Mouse (Mus musculus) spleen, adult 12 weeks (tissue): ENCODE data around the gene Lrrc7.

Source experiments
- DNase-seq: peaks from one replicate; pipeline ENCODE4 v3.0.0; 2022; ENCODE audit warnings: low spot score

Lrrc7 gene

GRCm38 (mm10) chr3:158365801-158366200 lies 196.2 kb downstream of the Lrrc7 start:
- no peak for DNase-seq

DNA sequence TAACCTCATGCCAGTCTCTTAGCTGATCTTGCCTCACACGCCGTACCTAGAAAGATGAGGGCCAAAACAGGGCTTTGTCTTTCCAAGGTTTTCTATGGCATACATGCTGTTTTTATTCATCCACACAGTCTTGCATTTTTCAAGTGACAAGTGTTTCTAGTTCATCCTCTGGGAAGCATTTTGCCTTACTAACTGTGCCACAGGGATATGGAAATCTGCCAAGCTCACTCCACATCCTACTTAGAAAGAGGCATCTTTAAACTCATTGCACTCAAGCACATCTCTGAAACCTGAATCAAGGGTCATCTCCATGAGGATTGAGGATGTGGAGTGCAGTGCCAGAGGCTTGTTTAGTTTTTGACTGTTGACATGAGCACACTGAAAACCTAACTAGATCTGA lies 199.9 kb downstream of the Lrrc7 start:
- no peak for DNase-seq

DNA sequence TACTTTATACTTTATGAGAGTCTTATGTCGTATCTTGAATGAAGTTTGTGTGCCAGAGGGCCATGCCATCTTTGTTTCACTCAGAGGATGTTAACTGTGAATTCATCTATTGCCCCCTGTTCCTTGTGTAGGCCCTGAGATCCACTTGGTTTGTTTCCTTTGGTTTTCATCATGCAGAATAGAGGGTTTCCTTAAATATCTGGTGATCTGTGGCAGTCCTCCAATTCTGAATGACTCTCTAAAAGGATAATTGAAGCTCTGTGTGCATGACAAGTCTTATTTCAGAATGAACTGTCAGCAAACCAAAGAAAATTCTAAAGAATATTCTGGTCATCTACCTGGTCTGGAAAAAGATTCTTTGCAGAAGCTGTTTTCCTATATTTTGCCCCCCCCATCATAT lies 205.3 kb downstream of the Lrrc7 start:
- no peak for DNase-seq

DNA sequence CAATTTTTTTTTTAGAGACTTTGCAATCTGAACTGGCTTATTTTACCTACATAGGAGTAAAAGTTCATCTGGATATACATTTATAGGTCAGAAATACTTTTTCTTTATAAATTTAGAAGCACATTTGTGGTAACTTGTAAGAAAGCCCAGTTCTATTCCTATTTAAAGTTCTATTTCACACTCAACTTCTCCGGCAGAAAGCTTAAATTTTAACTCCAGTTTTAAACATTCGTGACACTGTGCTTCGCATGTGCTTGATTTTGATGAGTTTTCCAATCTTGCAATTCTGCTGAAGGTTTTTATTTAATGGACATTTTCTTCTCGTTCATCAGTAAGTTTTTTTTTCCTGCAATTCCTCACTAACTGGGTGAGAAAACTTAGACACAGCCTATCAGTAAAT lies 205.8 kb downstream of the Lrrc7 start:
- DNase-seq, result no peak

DNA sequence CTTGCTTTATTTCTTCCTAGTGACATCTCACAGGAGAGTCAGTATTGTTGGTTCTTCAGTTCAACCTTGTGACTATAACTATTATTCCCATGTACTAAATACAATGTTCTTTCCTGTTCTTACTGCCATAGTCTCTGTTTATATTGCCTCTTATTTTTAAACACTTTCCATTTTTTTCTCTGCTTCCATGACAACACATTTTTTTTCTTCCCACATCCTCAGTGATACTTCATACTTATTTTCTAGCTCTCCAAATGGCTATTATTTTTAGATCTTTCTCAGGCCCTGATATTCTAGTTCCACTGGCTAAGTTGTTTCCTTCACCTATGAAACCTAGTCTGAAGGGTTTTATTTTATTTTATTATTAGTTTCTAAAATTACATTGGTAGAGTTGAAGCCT lies 221.2 kb downstream of the Lrrc7 start:
- no peak for DNase-seq

GRCm38 (mm10) chr3:158330085-158330484 lies 231.9 kb downstream of the Lrrc7 start:
- DNase-seq, result no peak

DNA sequence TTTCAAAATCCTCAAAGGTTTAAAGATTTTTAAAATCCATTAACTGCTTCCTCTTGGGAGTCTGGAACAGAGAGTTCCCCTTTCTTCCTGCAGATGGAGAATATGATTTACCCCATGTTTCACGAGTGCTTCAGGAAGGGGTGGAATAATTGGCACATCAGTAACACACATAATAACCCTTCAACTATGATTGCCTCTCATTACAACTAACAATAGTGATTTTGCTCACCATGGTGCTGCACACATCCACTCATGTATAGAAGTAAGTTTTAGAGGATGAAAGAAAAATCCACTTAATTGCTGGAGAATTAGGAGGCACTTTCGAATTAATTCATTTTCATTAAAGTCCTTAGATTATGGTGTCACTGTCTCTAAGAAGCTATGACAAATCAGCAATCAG lies 251.6 kb downstream of the Lrrc7 start:
- no peak for DNase-seq

GRCm38 (mm10) chr3:158307415-158307814 lies 254.6 kb downstream of the Lrrc7 start:
- no peak for DNase-seq

DNA sequence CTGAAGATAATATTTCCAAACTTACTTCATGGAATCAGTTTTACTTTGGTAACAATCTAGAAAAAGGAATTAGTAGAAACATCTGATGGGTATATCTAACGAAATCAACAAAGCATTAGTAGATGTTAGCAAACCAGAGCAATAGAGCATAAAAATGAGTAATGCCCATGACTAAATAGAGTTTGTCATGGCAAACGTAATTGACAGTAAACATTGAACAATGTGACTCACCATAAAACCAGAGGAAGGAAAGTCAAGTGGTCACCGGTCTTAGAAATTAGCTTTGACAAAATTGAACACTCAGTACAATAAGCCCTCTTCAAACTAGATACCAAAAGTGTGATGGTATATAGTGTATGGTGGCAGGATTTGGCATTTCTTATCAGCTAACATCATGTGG lies 263.3 kb downstream of the Lrrc7 start:
- DNase-seq, result no peak

DNA sequence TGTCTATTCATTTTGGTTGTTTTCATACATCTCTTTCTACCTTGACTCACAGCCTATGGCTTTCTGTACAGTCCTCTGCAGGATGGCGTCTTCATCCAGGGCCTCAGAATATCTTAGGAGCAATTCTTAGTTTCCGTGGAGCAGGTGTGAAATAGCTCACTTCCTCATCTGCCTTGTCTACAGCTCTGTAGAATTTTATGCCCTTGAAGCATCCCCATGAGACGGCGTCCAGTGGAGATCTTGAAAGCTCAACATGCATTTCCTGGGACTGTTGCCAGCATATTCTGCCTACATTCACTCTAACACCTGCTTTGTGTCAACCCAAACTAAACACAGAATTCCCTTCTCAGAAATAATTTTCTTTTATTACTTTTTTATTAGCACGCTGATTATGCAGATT lies 267.0 kb downstream of the Lrrc7 start:
- no peak for DNase-seq

GRCm38 (mm10) chr3:158284431-158284830 lies 277.6 kb downstream of the Lrrc7 start:
- no peak for DNase-seq

- DNase-seq, result no peak
These were observed 283.4 kb downstream of the Lrrc7 start for GRCm38 (mm10) chr3:158278631-158279030.

GRCm38 (mm10) chr3:158272700-158273099 lies 289.3 kb downstream of the Lrrc7 start:
- no peak for DNase-seq

DNA sequence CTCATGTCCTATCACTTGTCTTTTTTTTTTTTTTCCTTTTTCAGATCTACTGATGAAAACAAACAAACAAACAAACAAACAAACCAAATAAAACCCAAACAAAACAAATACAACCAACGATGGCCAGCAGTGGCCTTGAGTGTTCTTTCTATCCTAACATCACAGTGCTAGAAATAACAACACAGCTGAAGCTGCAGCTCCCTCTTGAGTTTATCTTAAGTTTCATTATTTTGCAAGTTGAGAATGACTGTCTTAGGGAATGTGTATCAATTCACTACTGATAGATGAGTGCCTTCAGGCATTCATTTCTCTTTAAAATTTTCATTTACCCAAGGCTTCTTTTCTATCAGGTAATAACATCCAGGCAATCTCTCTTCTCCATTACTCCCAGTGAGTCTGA lies 291.1 kb downstream of the Lrrc7 start:
- DNase-seq, result no peak

DNA sequence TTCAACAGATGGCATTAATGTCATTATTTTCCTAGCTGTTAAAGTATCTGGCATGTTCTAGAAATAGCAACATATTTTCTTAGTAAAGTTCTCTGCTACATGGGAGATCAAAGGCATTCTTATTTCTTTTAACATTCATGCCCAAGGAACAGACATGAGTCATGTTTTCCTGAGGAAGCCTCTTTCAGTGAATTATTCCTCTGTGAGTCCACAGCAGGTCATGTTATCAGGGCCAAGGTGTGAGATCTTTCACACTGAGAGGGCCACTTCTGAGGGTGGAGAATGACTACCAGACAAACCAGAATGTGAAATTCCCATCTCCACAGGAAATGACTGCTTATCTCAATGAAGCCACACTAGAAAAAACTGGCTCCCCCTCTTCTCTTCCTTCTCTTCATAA lies 309.4 kb downstream of the Lrrc7 start:
- DNase-seq, result no peak

GRCm38 (mm10) chr3:158247672-158248071 lies 314.3 kb downstream of the Lrrc7 start:
- no peak for DNase-seq

GRCm38 (mm10) chr3:158210657-158211056 lies 351.4 kb downstream of the Lrrc7 start:
- no peak for DNase-seq

DNA sequence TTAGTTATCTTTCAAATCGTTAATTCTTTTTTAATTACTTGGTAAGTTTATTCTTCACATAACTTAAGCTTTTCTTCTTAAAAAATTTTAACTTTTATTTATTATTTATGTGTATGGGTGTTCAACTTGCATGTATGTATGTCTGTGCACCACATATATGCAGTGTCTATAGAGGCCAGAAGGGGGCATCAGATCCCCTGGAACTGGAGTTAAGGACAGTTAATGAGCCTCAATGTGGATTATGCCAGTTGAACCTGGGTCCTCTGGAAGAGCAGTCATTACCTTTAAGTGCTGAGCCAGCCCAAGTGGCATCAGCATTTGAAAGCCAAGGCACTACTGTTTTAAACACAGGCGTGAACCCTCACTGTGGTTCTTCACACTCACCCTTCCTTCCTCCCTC lies 352.0 kb downstream of the Lrrc7 start:
- DNase-seq, result no peak

DNA sequence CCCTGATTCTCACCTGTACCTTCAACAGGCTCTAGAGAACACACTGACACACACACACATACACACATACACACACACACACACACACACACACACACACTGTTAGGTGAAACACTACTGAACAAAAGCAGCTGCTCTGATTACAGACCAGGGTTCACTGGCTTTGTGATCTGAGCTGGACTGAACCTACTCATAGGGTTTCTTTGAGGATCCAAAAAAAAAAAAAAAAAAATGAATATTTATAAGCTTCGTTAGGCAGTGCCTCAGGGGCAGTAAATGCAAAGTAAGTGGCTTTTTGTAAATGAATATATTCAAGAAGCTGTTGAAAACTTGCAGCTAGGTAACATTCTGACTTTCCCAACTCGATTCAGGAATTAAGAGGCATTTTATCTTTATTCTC lies 354.2 kb downstream of the Lrrc7 start:
- no peak for DNase-seq

DNA sequence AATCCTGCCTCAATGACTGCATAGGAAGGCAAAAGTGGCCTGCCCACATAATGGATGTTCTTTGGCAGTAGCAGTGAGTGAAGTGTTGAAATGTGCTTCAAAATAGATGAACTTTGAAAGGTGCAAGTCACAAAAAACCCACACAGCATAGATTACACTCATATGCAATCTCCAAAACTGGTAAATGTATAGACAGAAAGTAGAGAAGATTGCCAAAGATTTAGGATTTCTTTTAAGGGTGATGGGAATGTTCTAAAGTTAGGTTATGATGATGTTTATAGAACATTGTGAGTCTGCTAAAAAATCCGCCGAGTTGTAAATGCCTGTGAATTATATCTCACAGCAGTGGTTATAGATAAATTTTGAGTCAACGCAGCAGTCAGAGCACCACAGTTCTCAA lies 359.2 kb downstream of the Lrrc7 start:
- DNase-seq, result no peak

DNA sequence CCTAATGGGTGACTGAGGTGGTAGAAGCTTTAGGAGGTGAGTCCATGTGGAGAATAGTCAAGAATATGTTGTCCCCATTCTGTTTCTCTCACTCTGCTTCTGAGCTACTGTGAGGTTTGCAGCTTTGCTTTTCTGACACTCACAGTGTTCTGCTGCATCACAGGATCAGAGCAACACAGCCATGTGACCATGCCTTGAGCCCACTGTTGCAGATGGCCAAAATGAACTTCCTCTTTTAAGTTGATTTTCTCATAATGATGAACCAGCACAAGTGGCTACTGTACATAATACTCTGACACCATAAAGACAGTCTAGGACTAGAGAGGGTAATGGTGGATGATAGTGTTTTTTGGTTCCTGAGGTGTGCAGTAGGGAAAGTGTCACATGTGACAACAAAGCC lies 366.6 kb downstream of the Lrrc7 start:
- no peak for DNase-seq

DNA sequence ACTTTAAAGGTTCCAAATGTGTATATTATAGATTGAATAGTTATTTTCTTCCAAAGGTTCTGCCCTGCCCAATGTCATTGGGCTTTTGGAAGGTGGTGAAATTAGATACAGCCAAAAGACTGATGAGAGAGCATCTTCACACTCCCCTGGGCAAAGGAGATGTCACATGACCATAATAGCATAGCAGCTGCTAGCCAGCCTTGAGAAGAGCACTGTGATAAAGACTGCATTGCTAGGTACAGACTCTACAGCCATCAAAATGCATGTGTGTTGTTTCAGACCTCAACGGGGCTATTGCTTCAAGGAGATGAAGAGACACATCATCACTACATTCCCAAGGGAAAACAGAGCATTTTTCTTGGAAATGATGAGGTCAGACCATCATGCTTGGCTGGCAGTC lies 368.8 kb downstream of the Lrrc7 start:
- no peak for DNase-seq

GRCm38 (mm10) chr3:158174880-158175735 lies 386.9 kb downstream of the Lrrc7 start:
- no peak for DNase-seq

DNA sequence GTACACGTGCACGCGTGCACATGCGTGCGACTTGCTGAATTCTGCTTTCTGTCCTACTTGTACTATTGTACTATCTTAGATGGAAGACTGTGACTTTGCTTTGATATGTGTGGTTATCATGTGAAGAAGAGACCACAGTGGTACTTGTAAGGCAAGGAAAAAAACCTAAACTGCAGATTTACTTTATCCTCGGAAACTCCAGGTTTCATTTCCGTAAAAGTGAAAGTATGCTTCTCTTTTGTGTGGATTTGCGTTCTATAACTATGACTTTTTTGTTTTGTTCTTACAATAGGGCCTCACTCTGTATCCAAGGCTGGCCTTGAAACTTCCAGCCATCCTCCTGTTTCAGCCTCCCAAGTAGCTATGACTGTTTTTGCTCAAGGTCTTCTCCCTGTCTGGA lies 392.8 kb downstream of the Lrrc7 start:
- no peak for DNase-seq
